Mouse (Mus musculus) forebrain, embryonic 12.5 days (tissue): Measurements from ENCODE around the gene Hist3h2ba. TPM values are rescaled to one million over a fixed set of nuclear protein-coding genes. Genes with fewer than 3 reads are reported as not detected.

Experiments used
- ATAC-seq: fragments of 200-750 bp; cut with Nextera tagmentation; 2 replicates; pipeline ENCODE4 v1.8.0; 2017; ENCODE audit warnings: moderate TSS enrichment; ENCODE audit not compliant: low FRiP score
- H3K27ac ChIP-seq: fragments of 300-500 bp; sonication (generic); 2 replicates; pipeline ENCODE4 v1.5.1; 2016; ENCODE audit warnings: mild to moderate bottlenecking
- H3K27me3 ChIP-seq: fragments of 300-500 bp; sonication (generic); 2 replicates; pipeline ENCODE4 v1.6.1; 2016; ENCODE audit warnings: mild to moderate bottlenecking
- H3K36me3 ChIP-seq: fragments of 300-500 bp; sonication (generic); replicated peaks from 2 replicates; pipeline ENCODE4 v1.6.1; 2016; ENCODE audit warnings: mild to moderate bottlenecking
- H3K4me1 ChIP-seq: fragments of 300-500 bp; sonication (generic); 2 replicates; pipeline ENCODE4 v1.6.1; 2016
- H3K4me2 ChIP-seq: fragments of 300-500 bp; sonication (generic); 2 replicates; pipeline ENCODE4 v1.6.1; 2016; ENCODE audit warnings: mild to moderate bottlenecking, moderate library complexity
- H3K4me3 ChIP-seq: fragments of 300-500 bp; sonication (generic); replicated peaks from 2 replicates; pipeline ENCODE4 v1.5.1; 2016; ENCODE audit warnings: mild to moderate bottlenecking
- H3K9ac ChIP-seq: fragments of 300-500 bp; sonication (generic); 2 replicates; pipeline ENCODE4 v1.6.1; 2016; ENCODE audit warnings: mild to moderate bottlenecking
- H3K9me3 ChIP-seq: fragments of 300-500 bp; sonication (generic); 2 replicates; pipeline ENCODE4 v1.6.1; 2016
- WGBS: fragments of 180-500 bp; shearing (Covaris S2); methylation state at CpG from one replicate; pipeline ENCODE4 v1.1.7; 2016; 5-methylcytosine and 5-hydroxymethylcytosine counted together
- polyA plus RNA-seq: library from polyadenylated mRNA; unstranded; fragments of >200 nt; fragmentation: Nextera tagmentation; extraction: Ambion mirVana; gene quantifications from 2 replicates; pipeline ENCODE4 v1.2.1, GENCODE M21; 2016

The Hist3h2ba gene
- polyA plus RNA-seq, 1 experiment from 2014 or later, result 187 TPM

DNA sequence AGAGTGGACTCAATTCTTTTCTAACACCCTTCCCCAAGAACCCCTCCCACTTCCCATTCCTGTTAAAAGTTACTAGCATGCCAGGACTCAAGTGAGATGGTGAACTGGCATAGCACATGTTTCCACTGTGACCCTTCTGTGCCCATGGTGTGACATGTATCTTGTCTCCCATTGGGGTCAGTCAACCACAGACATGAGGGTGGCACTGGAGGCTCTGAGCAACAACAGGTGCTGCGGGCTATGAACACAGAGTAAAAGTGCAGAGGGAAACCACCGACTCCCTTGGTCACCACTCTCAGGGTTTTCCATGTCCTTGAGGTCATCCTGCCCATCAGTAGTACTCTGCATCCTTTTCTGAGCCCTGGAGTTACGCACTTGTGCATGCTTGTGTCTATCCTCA lies 23.1 kb downstream of the Hist3h2ba start:
- 92% methylated on average over 3 of the region's 3 CpGs for WGBS
- Histone ChIP-seq H3K36me3 (peaks cover 25% of the 10 kb centered on the region), H3K4me3 (no peak overlapping the region), H3K9me3 (no peaks in the 10 kb centered on the region), H3K4me2 (no peak overlapping the region), H3K27ac (no peak overlapping the region), H3K27me3 (no peaks in the 10 kb centered on the region), H3K4me1 (peaks cover 10% of the 10 kb centered on the region), H3K9ac (no peak overlapping the region)
- no peak for ATAC-seq

DNA sequence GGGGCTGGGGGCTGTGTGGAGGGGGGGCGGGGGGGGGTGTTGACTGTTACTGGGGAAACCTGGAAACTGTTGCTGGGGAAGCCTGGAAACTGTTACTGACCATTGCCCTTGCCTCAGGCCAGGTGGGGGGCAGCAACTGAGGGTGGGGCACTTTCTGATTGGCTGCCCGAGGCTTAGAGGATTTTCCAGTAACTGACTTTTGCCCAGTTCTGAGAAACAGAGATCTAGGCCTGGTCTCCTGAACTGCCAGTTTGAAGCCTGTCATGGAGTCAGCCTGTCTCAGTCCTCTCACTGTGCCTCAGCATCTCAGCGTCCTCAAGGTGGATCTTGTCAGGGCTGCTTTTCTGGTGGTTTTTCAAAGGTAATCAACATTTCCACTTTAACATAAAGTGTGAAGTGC lies 25.7 kb downstream of the Hist3h2ba start:
- Histone ChIP-seq H3K36me3 (peaks cover 25% of the 10 kb centered on the region), H3K4me2 (no peak overlapping the region), H3K4me1 (peaks cover 24% of the 10 kb centered on the region), H3K9me3 (no peaks in the 10 kb centered on the region), H3K27me3 (no peaks in the 10 kb centered on the region), H3K27ac (no peak overlapping the region), H3K4me3 (no peak overlapping the region), H3K9ac (no peak overlapping the region)
- ATAC-seq, result no peak
- WGBS, result 92% methylated on average over 3 of the region's 3 CpGs

DNA sequence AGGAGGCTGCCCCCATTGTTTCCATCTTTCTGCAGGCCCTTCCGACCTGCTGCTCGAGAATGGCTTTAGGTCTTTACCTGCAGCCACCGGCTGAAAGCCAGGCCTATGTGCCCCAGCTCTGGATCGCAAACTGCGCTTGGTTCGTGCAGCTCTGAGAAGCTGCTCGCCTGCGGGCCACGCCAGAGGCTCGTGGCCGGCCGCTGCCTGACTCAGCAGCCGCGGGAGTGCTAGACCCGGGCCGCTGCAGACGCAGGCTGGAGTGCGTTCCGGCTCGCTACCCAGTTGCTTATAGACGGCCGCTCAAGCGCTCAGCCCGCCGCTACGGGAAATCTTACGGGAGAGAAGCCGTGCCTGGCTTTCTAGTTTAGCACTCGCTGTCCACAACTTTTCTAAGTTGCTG lies 28.4 kb downstream of the Hist3h2ba start:
- no peak for ATAC-seq
- peak overlapping the region; percentile 92 for H3K4me3 ChIP-seq
- H3K9ac ChIP-seq, result peak overlapping the region; percentile 94
- peak overlapping the region; percentile 75; the same call in 1 of the 2 replicates for H3K27ac ChIP-seq
- no peaks in the 10 kb centered on the region for H3K27me3 ChIP-seq
- H3K4me2 ChIP-seq, result peak overlapping the region; percentile 99
- WGBS, result under 1% methylated on average over 29 of the region's 29 CpGs
- H3K9me3 ChIP-seq, result no peaks in the 10 kb centered on the region
- peaks cover 8% of the 10 kb centered on the region for H3K36me3 ChIP-seq
- H3K4me1 ChIP-seq, result peaks cover 42% of the 10 kb centered on the region

DNA sequence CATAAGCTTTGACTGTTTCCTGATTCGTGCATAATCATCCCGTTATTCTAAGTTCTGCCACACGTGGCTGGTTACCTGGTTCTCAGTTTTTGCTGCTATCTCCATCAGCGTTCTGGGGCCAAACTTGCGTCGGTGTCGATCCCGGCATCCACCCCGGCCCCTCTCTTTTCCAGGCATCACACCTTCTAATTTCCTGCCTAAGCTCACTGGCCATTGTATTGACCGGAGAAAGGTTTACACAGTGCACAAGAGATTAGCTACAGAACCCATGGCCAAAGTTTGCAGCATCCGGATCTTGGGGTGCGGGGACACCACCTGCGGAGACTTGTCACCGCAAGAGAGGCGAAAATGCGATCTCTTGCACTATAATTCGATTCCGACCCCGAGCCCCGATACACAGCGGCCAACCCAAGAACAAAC lies 28.9 kb downstream of the Hist3h2ba start:
- H3K9me3 ChIP-seq, result no peaks in the 10 kb centered on the region
- peak overlapping the region; percentile 94 for H3K9ac ChIP-seq
- H3K4me3 ChIP-seq, result peak overlapping the region; percentile 92
- ATAC-seq, result peak; percentile 52; the same call in 1 of the 2 replicates
- H3K27ac ChIP-seq, result peak overlapping the region; percentile 75
- H3K36me3 ChIP-seq, result peaks cover 13% of the 10 kb centered on the region
- peaks cover 42% of the 10 kb centered on the region for H3K4me1 ChIP-seq
- under 1% methylated on average over 21 of the region's 21 CpGs for WGBS
- no peaks in the 10 kb centered on the region for H3K27me3 ChIP-seq
- H3K4me2 ChIP-seq, result peak overlapping the region; percentile 99

DNA sequence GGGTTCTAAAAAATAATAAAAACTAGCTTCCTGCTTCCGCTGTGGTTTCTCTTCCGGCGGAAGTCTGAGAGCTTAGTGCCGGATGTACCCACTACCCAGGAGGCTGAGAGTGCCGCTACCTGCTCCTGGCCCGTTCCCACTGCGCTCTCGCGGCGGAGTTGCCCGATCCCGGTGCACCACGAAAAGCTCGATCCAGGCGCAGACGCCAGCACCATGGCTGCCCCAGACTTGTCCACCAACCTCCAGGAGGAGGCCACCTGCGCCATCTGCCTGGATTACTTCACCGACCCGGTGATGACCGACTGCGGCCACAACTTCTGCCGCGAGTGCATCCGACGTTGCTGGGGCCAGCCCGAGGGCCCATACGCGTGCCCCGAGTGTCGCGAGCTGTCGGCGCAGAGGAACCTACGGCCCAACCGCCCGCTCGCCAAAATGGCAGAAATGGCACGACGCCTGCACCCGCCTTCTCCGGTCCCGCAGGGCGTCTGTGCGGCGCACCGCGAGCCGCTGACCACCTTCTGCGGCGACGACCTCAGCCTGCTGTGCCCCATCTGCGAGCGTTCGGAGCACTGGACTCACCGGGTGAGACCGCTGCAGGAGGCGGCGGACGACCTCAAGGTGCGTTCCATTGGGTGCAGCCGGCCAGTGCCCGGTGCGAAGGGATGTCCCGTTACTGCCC lies 29.4 kb downstream of the Hist3h2ba start, which contains the start of gene Trim11:
Gene Trim11, plus strand, starts transcription at position 67 of the 679 bp plus-strand sequence.
- Histone ChIP-seq H3K4me1 (peaks cover 42% of the 10 kb centered on the region), H3K4me2 (peak within 1 kb of the TSS; percentile 99)
- WGBS, result under 1% methylated on average over 64 of the region's 64 CpGs

DNA sequence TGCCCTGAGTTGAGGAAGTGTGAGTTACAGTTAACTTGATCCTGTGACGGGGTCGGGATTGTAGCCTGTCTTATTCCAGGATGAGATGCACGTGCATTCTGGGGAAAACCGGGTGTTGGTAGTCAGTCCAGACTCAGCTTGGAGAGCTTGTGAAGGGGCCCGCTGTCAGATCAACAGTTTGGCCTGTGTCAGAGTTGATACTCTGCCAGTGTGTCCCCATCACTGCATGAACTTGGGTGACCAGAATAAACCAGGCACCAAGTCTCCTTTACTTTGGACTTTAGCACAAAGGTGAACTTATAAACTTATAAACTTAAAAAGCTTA lies 29.9 kb downstream of the Hist3h2ba start:
- peaks cover 42% of the 10 kb centered on the region for H3K4me1 ChIP-seq
- no peaks in the 10 kb centered on the region for H3K27me3 ChIP-seq
- peak overlapping the region; percentile 99 for H3K4me2 ChIP-seq
- H3K27ac ChIP-seq, result no peak overlapping the region
- ATAC-seq, result no peak
- H3K9me3 ChIP-seq, result no peaks in the 10 kb centered on the region
- 3% methylated on average over 5 of the region's 5 CpGs for WGBS
- H3K9ac ChIP-seq, result peak overlapping the region; percentile 94
- H3K4me3 ChIP-seq, result peak overlapping the region; percentile 92
- H3K36me3 ChIP-seq, result peaks cover 20% of the 10 kb centered on the region

More for the DNA sequence above, 29.4 kb downstream of the Hist3h2ba start, which contains the start of gene Trim11:
- peak; percentile 80 for ATAC-seq
- Histone ChIP-seq H3K36me3 (peaks cover 18% of the 10 kb centered on the region), H3K9me3 (no peaks in the 10 kb centered on the region), H3K27me3 (no peaks in the 10 kb centered on the region), H3K9ac (peak within 1 kb of the TSS; percentile 94), H3K4me3 (peak within 1 kb of the TSS; percentile 92), H3K27ac (peak within 1 kb of the TSS; percentile 75)

DNA sequence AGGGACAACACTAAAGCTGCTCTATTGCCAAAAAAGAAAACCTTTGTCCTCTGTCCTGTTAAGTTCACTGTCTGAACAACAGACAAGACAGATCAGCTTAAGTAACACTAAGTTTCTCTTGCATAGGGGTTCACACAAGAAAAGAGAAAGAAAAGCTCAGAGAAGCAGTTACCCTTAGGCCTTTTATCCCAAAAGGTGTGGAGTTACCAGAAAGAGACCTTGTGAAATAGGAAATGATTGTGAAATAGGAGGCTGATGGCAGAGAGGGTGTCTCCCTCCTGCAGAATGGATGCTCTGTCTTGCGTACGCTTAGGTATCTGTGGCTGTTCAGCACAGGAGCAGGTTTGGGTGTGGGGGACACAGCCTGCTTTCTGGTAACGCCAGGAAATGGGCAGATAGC lies 30.5 kb downstream of the Hist3h2ba start:
- Histone ChIP-seq H3K36me3 (peaks cover 26% of the 10 kb centered on the region), H3K4me2 (peak overlapping the region; percentile 99), H3K9me3 (no peaks in the 10 kb centered on the region), H3K4me3 (peak overlapping the region; percentile 92), H3K4me1 (peaks cover 42% of the 10 kb centered on the region), H3K27ac (no peak overlapping the region), H3K9ac (peak overlapping the region; percentile 94), H3K27me3 (no peaks in the 10 kb centered on the region)
- no peak for ATAC-seq
- 92% methylated on average over 3 of the region's 3 CpGs for WGBS

DNA sequence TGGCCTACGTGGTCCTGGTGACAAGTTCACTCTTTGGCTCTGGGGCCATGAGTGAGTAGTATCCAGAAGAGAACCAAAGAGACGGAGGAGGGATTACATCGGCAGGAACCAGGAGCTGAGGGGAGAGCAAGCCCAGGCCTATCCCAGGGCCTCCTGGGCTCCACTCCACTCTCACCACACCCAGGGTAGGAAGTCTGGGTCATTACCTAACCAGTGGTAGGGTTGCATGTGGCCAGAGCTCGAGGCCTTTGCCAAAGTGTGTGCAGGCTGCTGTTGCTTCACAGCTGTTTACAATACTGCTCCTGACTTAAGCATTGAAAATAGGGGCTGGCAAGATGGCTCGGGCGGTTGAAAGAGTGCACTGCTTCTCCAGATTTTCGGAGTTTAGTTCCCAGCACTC lies 30.9 kb downstream of the Hist3h2ba start:
- Histone ChIP-seq H3K27me3 (no peaks in the 10 kb centered on the region), H3K27ac (no peak overlapping the region), H3K4me2 (peak overlapping the region; percentile 99), H3K9ac (peak overlapping the region; percentile 94), H3K9me3 (no peaks in the 10 kb centered on the region), H3K4me1 (peaks cover 42% of the 10 kb centered on the region), H3K4me3 (peak overlapping the region; percentile 92), H3K36me3 (peaks cover 29% of the 10 kb centered on the region)
- no peak for ATAC-seq
- 86% methylated on average over 7 of the region's 7 CpGs for WGBS

DNA sequence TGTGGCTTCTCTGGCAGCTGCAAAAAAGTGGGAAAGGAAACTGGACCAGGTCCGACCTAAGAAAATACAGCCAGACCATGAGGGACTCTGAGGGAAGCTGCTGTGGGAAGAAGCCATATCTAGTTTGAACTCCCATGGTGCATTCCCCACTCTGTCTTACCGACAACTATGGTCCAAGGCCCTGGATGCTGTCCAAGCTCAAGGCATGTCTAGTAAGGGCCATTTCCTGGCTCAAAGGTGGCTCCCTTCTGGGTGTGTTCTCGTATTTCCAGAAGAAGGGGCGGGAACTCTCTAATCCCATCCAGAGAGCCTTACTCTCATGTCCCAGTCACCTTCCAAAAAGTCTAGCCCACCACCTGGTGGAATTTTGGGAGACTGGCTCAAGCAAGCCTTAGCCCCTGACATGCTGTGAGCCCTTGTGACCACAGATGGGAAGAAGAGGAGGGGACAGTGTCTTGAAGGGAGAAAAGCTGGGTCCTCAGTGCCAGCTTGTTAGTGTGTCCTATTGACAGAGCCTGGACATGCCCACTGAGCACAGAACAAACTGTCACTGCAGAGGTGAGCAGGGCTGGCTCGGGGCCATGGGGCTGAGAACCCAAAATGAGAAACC lies 31.8 kb downstream of the Hist3h2ba start:
- Histone ChIP-seq H3K4me2 (no peak overlapping the region), H3K9ac (no peak overlapping the region), H3K27ac (no peak overlapping the region), H3K36me3 (peaks cover 35% of the 10 kb centered on the region), H3K9me3 (no peaks in the 10 kb centered on the region), H3K4me3 (no peak overlapping the region), H3K27me3 (no peaks in the 10 kb centered on the region), H3K4me1 (peaks cover 39% of the 10 kb centered on the region)
- 68% methylated on average over 5 of the region's 5 CpGs for WGBS
- no peak for ATAC-seq

DNA sequence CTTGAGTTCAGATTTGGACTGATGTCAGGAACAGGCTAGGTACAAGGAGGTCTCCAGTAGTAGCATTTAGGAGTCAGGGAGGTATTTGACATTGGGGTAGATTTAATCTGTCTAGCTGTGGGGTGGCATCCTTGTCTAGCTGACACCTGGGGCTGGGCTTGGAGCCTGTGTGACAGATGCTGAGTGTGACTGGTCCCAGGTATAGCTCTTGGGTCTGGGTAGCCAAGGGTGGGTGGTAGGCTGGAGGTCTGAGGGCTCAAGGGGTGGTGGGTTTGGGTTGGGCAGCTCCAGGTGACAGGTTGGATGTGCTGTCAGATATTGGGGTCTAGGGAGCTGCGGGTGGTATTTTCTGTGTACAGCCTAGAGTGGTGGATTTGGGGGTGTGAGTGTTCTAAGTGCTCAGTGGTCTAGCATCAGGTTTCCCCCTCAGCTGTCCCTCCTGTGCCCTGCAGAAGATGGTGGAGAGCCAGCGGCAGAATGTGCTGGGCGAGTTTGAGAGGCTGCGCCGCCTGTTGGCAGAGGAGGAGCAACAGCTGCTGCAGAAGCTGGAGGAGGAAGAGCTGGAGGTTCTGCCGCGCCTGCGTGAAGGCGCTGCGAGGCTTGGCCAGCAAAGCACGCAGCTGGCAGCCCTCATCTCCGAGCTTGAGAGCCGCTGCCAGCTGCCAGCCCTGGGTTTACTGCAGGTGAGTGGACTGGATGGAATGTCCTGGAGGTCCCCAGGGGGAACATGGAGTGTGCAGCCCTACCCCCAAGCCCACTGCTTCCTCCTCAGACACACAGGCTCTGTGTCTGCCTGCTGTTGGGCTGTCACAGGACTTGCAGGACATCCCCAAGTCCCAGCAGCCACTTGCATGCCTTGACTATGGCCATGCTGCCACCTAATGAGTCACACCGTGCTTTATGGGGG lies 33.1 kb downstream of the Hist3h2ba start:
- peaks cover 48% of the 10 kb centered on the region for H3K36me3 ChIP-seq
- H3K4me3 ChIP-seq, result no peak overlapping the region
- H3K4me2 ChIP-seq, result no peak overlapping the region
- 72% methylated on average over 14 of the region's 14 CpGs for WGBS
- H3K27me3 ChIP-seq, result no peaks in the 10 kb centered on the region
- no peaks in the 10 kb centered on the region for H3K9me3 ChIP-seq
- H3K9ac ChIP-seq, result no peak overlapping the region
- peaks cover 32% of the 10 kb centered on the region for H3K4me1 ChIP-seq
- no peak overlapping the region for H3K27ac ChIP-seq
- ATAC-seq, result no peak

DNA sequence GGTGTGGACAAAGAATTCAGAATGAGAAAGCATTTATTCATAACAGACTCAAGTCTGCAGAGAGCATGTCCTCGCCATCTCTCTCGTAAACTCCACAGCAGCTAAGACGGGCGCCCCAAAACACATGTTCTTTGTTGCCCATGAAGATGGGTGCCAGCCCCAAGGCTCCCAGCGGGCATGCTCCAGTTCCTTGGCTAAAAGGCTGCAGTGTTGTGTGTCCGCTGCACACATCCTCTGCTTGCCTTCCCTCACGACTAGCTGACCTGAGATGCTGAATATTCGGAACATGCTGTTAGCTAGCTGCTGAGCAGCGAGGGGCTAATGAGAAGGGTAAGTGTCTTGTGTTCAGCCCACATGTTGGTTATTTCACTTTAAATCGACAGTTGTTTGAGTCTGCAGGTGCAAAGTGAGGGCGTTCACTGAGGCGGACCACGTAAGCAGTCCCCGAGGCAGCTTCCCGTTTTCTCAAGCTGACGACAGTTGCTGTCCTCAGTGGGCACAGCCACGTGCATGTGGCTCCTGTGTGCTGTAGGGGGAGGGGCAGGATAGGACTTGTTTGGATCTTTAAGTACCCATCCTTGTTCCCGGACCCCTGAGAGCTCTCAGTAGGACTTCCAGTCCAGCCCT lies 33.9 kb downstream of the Hist3h2ba start:
- peaks cover 28% of the 10 kb centered on the region for H3K4me1 ChIP-seq
- H3K4me3 ChIP-seq, result no peak overlapping the region
- no peak overlapping the region for H3K27ac ChIP-seq
- 92% methylated on average over 18 of the region's 18 CpGs for whole genome bisulfite sequencing
- H3K36me3 ChIP-seq, result peaks cover 55% of the 10 kb centered on the region
- H3K9me3 ChIP-seq, result no peaks in the 10 kb centered on the region
- no peak for ATAC-seq
- no peak overlapping the region for H3K4me2 ChIP-seq
- no peak overlapping the region for H3K9ac ChIP-seq
- H3K27me3 ChIP-seq, result no peaks in the 10 kb centered on the region
